Mouse (Mus musculus) midbrain, embryonic 10.5 days (tissue): Measurements from ENCODE around the gene Tuba1a. TPM values are rescaled to one million over a fixed set of nuclear protein-coding genes. Genes with fewer than 3 reads are reported as not detected.
"Not testable (repeated sequence)": the region's sequence is repeated elsewhere in the genome, so short reads cannot be mapped to it uniquely, and the experiment has no call there.

Experiments used
- DNase-seq: peaks from one replicate; pipeline ENCODE4 v3.0.0-alpha.2; 2017; ENCODE audit warnings: low spot score
- H3K27ac ChIP-seq: fragments of 300-500 bp; sonication (generic); replicated peaks from 2 replicates; pipeline ENCODE4 v1.5.1; 2016; ENCODE audit warnings: mild to moderate bottlenecking
- H3K27me3 ChIP-seq: fragments of 300-500 bp; sonication (generic); 2 replicates; pipeline ENCODE4 v1.6.1; 2016; ENCODE audit warnings: low read depth, mild to moderate bottlenecking; ENCODE audit not compliant: poor library complexity, severe bottlenecking
- H3K36me3 ChIP-seq: fragments of 300-500 bp; sonication (generic); 2 replicates; pipeline ENCODE4 v1.6.1; 2016; ENCODE audit warnings: mild to moderate bottlenecking, moderate library complexity
- H3K4me1 ChIP-seq: fragments of 300-500 bp; sonication (generic); 2 replicates; pipeline ENCODE4 v1.6.1; 2016
- H3K4me3 ChIP-seq: fragments of 300-500 bp; sonication (generic); 2 replicates; pipeline ENCODE4 v1.5.1; 2016; ENCODE audit warnings: mild to moderate bottlenecking, moderate library complexity
- H3K9me3 ChIP-seq: fragments of 300-500 bp; sonication (generic); replicated peaks from 2 replicates; pipeline ENCODE4 v1.6.1; 2016; ENCODE audit warnings: mild to moderate bottlenecking
- WGBS: fragments of 180-500 bp; shearing (Covaris S2); methylation state at CpG from one replicate; pipeline ENCODE4 v1.1.7; 2016; 5-methylcytosine and 5-hydroxymethylcytosine counted together
- polyA plus RNA-seq: library from polyadenylated mRNA; unstranded; fragments of >200 nt; fragmentation: Nextera tagmentation; extraction: Ambion mirVana; gene quantifications from 2 replicates; pipeline ENCODE4 v1.2.1, GENCODE M21; 2016

Tuba1a gene
- polyA plus RNA-seq, 1 experiment from 2014 or later: 4,467 TPM

GRCm38 (mm10) chr15:98958901-98959420 is 5.5 kb upstream of the Tuba1a start:
- 82% methylated on average over 4 of the region's 4 CpGs for WGBS
- Histone ChIP-seq H3K36me3 (no peaks in the 10 kb centered on the region), H3K27me3 (no peaks in the 10 kb centered on the region), H3K4me1 (peaks cover 26% of the 10 kb centered on the region), H3K27ac (no peak overlapping the region), H3K4me3 (no peak overlapping the region), H3K9me3 (peaks cover 7% of the 10 kb centered on the region; the same call in 1 of the 2 replicates)
- no peak for DNase-seq

GRCm38 (mm10) chr15:98957475-98957874 is 4.0 kb upstream of the Tuba1a start:
- H3K9me3 ChIP-seq: 0 out of 2 replicates have a peak, but pooled peaks cover 4% of the 10 kb centered on the region
- DNase-seq: no peak
- 94% methylated on average over 5 of the region's 5 CpGs for WGBS
- no peak overlapping the region for H3K27ac ChIP-seq
- no peak overlapping the region for H3K4me3 ChIP-seq
- peaks cover 30% of the 10 kb centered on the region for H3K4me1 ChIP-seq
- H3K36me3 ChIP-seq: no peaks in the 10 kb centered on the region
- no peaks in the 10 kb centered on the region for H3K27me3 ChIP-seq

GRCm38 (mm10) chr15:98956000-98956399 is 2.5 kb upstream of the Tuba1a start:
- Histone ChIP-seq H3K27me3 (no peaks in the 10 kb centered on the region), H3K36me3 (peaks cover 12% of the 10 kb centered on the region), H3K4me1 (peaks cover 42% of the 10 kb centered on the region), H3K9me3 (no peaks in the 10 kb centered on the region), H3K4me3 (no peak overlapping the region), H3K27ac (peak overlapping the region; percentile 99)
- DNase-seq: no peak
- WGBS: 91% methylated on average over 4 of the region's 4 CpGs

- H3K4me1 ChIP-seq: peaks cover 43% of the 10 kb centered on the region
- DNase-seq: no peak
- peak overlapping the region; percentile 99 for H3K27ac ChIP-seq
- peak overlapping the region; percentile 96 for H3K4me3 ChIP-seq
- peaks cover 17% of the 10 kb centered on the region for H3K36me3 ChIP-seq
- H3K9me3 ChIP-seq: no peaks in the 10 kb centered on the region
- 76% methylated on average over 4 of the region's 4 CpGs for WGBS
- H3K27me3 ChIP-seq: no peaks in the 10 kb centered on the region
Measured at GRCm38 (mm10) chr15:98955324-98955723, 1.8 kb upstream of the Tuba1a start.

GRCm38 (mm10) chr15:98954425-98955253 is 1.1 kb upstream of the Tuba1a start:
- DNase-seq: peak; percentile 62
- no peaks in the 10 kb centered on the region for H3K27me3 ChIP-seq
- peak overlapping the region; percentile 99 for H3K27ac ChIP-seq
- peaks cover 43% of the 10 kb centered on the region for H3K4me1 ChIP-seq
- H3K4me3 ChIP-seq: peak overlapping the region; percentile 96
- H3K9me3 ChIP-seq: no peaks in the 10 kb centered on the region
- 10% methylated on average over 14 of the region's 14 CpGs for WGBS
- peaks cover 20% of the 10 kb centered on the region for H3K36me3 ChIP-seq

- peaks cover 29% of the 10 kb centered on the region for H3K36me3 ChIP-seq
- WGBS: under 1% methylated on average over 41 of the region's 41 CpGs
- peak; percentile 60 for DNase-seq
Measured at GRCm38 (mm10) chr15:98952751-98953400, 627 bp downstream of the Tuba1a start.

GRCm38 (mm10) chr15:98952063-98952455 is 1.4 kb downstream of the Tuba1a start:
- peak overlapping the region; percentile 99 for H3K27ac ChIP-seq
- peaks cover 31% of the 10 kb centered on the region for H3K36me3 ChIP-seq
- peak overlapping the region; percentile 96 for H3K4me3 ChIP-seq
- WGBS: 36% methylated on average over 5 of the region's 5 CpGs
- H3K9me3 ChIP-seq: no peaks in the 10 kb centered on the region
- DNase-seq: peak; percentile 45
- peaks cover 53% of the 10 kb centered on the region for H3K4me1 ChIP-seq
- no peaks in the 10 kb centered on the region for H3K27me3 ChIP-seq

More at GRCm38 (mm10) chr15:98952751-98953400, 627 bp downstream of the Tuba1a start:
- Histone ChIP-seq H3K27me3 (no peaks in the 10 kb centered on the region), H3K4me1 (peaks cover 52% of the 10 kb centered on the region), H3K4me3 (peak overlapping the region; percentile 96), H3K9me3 (no peaks in the 10 kb centered on the region), H3K27ac (peak overlapping the region; percentile 99)

- Histone ChIP-seq H3K36me3 (peaks cover 32% of the 10 kb centered on the region), H3K4me1 (peaks cover 52% of the 10 kb centered on the region), H3K27ac (peak overlapping the region; percentile 99), H3K4me3 (peak overlapping the region; percentile 96)
- DNase-seq, H3K9me3 ChIP-seq, H3K27me3 ChIP-seq: not testable (repeated sequence)
- 94% methylated on average over 11 of the region's 15 CpGs for WGBS
Measured at GRCm38 (mm10) chr15:98951122-98952062, 2.1 kb downstream of the Tuba1a start.

- WGBS: 79% methylated on average over 3 of the region's 3 CpGs
- peak; percentile 41 for DNase-seq
- no peaks in the 10 kb centered on the region for H3K27me3 ChIP-seq
- 0 out of 2 replicates have a peak, but pooled peaks cover 3% of the 10 kb centered on the region for H3K9me3 ChIP-seq
- peaks cover 33% of the 10 kb centered on the region for H3K4me1 ChIP-seq
- peaks cover 40% of the 10 kb centered on the region for H3K36me3 ChIP-seq
- H3K4me3 ChIP-seq: peak overlapping the region; percentile 28
- no peak overlapping the region for H3K27ac ChIP-seq
Measured at GRCm38 (mm10) chr15:98949607-98949892, 4.0 kb downstream of the Tuba1a start.

- 81% methylated on average over 6 of the region's 6 CpGs for WGBS
- no peaks in the 10 kb centered on the region for H3K27me3 ChIP-seq
- H3K4me1 ChIP-seq: peaks cover 28% of the 10 kb centered on the region
- H3K36me3 ChIP-seq: peaks cover 42% of the 10 kb centered on the region
- H3K27ac ChIP-seq: no peak overlapping the region
- no peak for DNase-seq
- peak overlapping the region; percentile 28 for H3K4me3 ChIP-seq
- H3K9me3 ChIP-seq: 0 out of 2 replicates have a peak, but pooled peaks cover 3% of the 10 kb centered on the region
Measured at GRCm38 (mm10) chr15:98948857-98949606, 4.5 kb downstream of the Tuba1a start.

GRCm38 (mm10) chr15:98948382-98948781 is 5.1 kb downstream of the Tuba1a start:
- Histone ChIP-seq H3K27me3 (no peaks in the 10 kb centered on the region), H3K4me3 (no peak overlapping the region), H3K36me3 (peaks cover 42% of the 10 kb centered on the region), H3K9me3 (0 out of 2 replicates have a peak, but pooled peaks cover 3% of the 10 kb centered on the region), H3K27ac (no peak overlapping the region), H3K4me1 (peaks cover 23% of the 10 kb centered on the region)
- no peak for DNase-seq
